Mouse (Mus musculus): Measurements from ENCODE around the gene Rdx. TPM values are rescaled to one million over a fixed set of nuclear protein-coding genes. Genes with fewer than 3 reads are reported as not detected.

Rdx gene
- polyA plus RNA-seq, 1 experiment from 2014 or later = 72.5 TPM

- H3K27ac ChIP-seq (replicated peaks) = no peak overlapping the region
- 53% methylated on average over 9 of the region's 9 CpGs for WGBS
These were observed 18.2 kb upstream of the Rdx start for GRCm38 (mm10) chr9:52028521-52029405.

DNA sequence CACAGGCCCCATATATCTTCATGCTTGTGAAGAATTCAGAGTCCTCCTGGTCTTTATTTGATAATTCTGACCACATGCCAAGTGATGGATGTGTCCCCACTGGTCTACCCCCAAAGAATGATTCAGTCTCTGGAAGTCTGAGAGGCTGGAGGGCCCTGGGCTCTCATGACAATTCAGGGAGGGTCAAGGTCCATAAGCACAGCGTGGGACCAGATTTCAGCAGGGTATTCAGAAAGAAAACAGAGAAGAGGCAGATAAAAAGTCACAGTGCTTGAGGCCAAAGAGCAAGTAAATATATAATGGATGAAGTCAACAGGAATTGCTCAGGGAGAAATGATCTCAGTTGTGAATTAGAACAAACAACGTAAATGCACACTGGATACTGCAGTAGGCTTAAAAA, 15.5 kb upstream of the Rdx start:
- Histone ChIP-seq H3K27ac (replicated peaks) (no peak overlapping the region), H3K4me2 (no peak overlapping the region), H3K4me1 (no peaks in the 10 kb centered on the region), H3K9me3 (replicated peaks) (no peaks in the 10 kb centered on the region), H3K9ac (replicated peaks) (no peak overlapping the region), H3K36me3 (no peaks in the 10 kb centered on the region), H3K27me3 (replicated peaks) (no peaks in the 10 kb centered on the region), H3K4me3 (replicated peaks) (no peak overlapping the region)
- ATAC-seq (ENCODE audit: low FRiP score) = no peak
- WGBS = 48% methylated on average over 2 of the region's 2 CpGs

More at GRCm38 (mm10) chr9:52028521-52029405, 18.2 kb upstream of the Rdx start:
- ATAC-seq (ENCODE audit: low FRiP score) = no peak
- no peaks in the 10 kb centered on the region for H3K4me1 ChIP-seq
- no peaks in the 10 kb centered on the region for H3K36me3 ChIP-seq
- H3K27me3 ChIP-seq (replicated peaks) = no peaks in the 10 kb centered on the region
- no peaks in the 10 kb centered on the region for H3K9me3 ChIP-seq (replicated peaks)
- no peak overlapping the region for H3K9ac ChIP-seq (replicated peaks)
- H3K4me3 ChIP-seq (replicated peaks) = no peak overlapping the region
- no peak overlapping the region for H3K4me2 ChIP-seq

GRCm38 (mm10) chr9:52037493-52037892, 9.5 kb upstream of the Rdx start:
- Histone ChIP-seq H3K27ac (replicated peaks) (no peak overlapping the region), H3K9me3 (replicated peaks) (no peaks in the 10 kb centered on the region), H3K27me3 (replicated peaks) (no peaks in the 10 kb centered on the region), H3K9ac (replicated peaks) (no peak overlapping the region), H3K4me1 (no peaks in the 10 kb centered on the region), H3K4me2 (no peak overlapping the region), H3K36me3 (no peaks in the 10 kb centered on the region), H3K4me3 (replicated peaks) (no peak overlapping the region)
- no peak for ATAC-seq (ENCODE audit: low FRiP score)
- 91% methylated on average over 1 of the region's 1 CpGs for WGBS

DNA sequence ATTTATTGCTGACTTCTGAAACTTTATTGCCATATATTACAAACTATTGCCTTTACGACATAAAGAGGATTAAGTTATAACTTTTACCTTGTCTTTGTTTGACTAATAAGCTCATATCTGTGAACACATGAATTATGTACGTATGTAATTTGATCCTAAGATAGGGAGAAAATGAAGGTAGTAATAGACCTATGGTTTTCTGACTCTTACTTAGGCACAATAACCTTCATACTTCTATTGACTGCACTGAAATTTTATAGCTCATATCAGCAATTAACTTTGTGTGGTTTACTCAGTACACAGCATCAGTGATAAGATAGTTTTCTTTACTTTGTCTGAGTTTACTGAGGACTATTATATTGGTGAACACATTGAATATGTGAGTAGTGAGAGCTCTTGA, 5.3 kb upstream of the Rdx start:
- Histone ChIP-seq H3K4me3 (replicated peaks) (no peak overlapping the region), H3K9me3 (replicated peaks) (no peaks in the 10 kb centered on the region), H3K4me1 (no peaks in the 10 kb centered on the region), H3K9ac (replicated peaks) (no peak overlapping the region), H3K36me3 (no peaks in the 10 kb centered on the region), H3K4me2 (no peak overlapping the region), H3K27me3 (replicated peaks) (no peaks in the 10 kb centered on the region), H3K27ac (replicated peaks) (no peak overlapping the region)
- whole genome bisulfite sequencing = 96% methylated on average over 2 of the region's 2 CpGs
- no peak for ATAC-seq (ENCODE audit: low FRiP score)

GRCm38 (mm10) chr9:52046686-52047085, 287 bp upstream of the Rdx start:
- H3K9ac ChIP-seq (replicated peaks) = no peak overlapping the region
- peak overlapping the region; percentile 94; the same call in 1 of the 2 replicates for H3K4me3 ChIP-seq (replicated peaks)
- WGBS = 13% methylated on average over 5 of the region's 5 CpGs
- H3K27ac ChIP-seq (replicated peaks) = no peak overlapping the region
- no peak for ATAC-seq (ENCODE audit: low FRiP score)
- H3K36me3 ChIP-seq = no peaks in the 10 kb centered on the region
- H3K9me3 ChIP-seq (replicated peaks) = no peaks in the 10 kb centered on the region
- peak overlapping the region; percentile 69 for H3K4me2 ChIP-seq
- H3K4me1 ChIP-seq = peaks cover 24% of the 10 kb centered on the region
- no peaks in the 10 kb centered on the region for H3K27me3 ChIP-seq (replicated peaks)

DNA sequence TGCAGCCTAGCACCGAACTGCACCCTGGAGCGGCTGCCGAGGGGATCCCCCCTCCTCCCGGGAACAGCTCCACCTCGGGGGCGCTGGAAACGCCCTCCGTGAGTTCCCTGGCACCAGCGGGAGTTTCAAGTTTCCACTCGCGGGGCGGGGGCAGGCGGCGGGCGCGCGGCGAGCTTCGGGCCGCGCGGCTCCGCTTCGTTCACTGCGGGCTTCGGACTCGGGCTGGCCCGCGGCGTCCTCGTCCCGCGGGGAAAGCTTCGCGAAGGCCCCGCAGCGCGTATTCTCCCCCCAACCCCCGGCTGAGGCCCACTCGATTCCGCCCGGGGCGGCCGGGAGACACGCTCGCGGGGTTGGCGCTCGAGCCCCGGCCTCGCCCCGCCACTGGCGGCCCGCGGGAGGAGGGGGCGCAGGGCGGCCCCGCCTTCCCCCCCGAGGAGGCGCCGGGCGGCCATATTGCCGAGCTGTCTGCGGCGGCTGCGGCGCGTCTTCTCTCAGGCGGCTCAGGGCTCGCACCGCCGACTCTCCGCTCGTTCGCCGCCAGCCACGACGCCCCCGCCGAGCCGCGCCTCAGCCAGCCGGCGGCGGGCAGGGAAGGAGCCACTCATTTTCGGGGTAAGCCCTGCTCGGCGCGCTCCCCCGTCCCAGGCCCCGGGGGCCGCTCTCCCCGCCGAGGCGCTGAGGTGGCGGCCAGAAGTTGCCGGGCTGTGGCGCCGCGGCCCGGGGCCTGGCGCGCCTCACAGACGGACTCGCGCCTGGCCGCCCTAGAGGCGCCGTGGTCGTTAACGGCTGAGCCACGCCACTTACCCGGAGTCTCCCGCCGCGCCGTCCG, 1.1 kb downstream of the Rdx start:
- H3K4me2 ChIP-seq = peak overlapping the region; percentile 69

DNA sequence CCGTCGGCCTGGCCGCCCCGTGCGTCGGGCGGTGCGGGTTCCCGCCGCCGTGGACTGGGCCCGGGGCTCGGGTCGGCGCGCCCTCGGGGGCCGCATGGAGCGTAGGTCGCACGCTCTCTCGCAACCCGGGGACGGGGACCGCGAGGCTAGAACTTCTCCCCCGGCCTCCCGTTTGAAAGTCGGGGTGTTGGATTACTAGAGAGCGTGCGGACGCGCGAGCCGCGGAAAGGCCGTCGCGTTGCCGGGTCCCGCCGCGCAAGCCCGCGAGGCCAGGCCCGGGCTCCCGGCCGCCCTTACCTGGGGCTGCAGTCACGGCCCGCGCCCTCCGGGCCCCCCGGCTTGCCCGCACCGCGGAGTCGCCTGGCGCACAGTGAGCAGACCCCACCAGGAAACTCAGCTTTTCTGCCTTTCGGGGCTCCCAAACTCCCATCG, 1.7 kb downstream of the Rdx start:
- H3K4me1 ChIP-seq = peaks cover 24% of the 10 kb centered on the region
- no peaks in the 10 kb centered on the region for H3K27me3 ChIP-seq (replicated peaks)
- no peaks in the 10 kb centered on the region for H3K36me3 ChIP-seq
- WGBS = under 1% methylated on average over 60 of the region's 60 CpGs
- H3K4me2 ChIP-seq = peak overlapping the region; percentile 69
- H3K4me3 ChIP-seq (replicated peaks) = peak overlapping the region; percentile 94
- ATAC-seq (ENCODE audit: low FRiP score) = peak; percentile 69
- H3K9ac ChIP-seq (replicated peaks) = peak overlapping the region; percentile 95
- H3K9me3 ChIP-seq (replicated peaks) = no peaks in the 10 kb centered on the region
- H3K27ac ChIP-seq (replicated peaks) = peak overlapping the region; percentile 98

More for the DNA sequence above, 1.1 kb downstream of the Rdx start:
- no peaks in the 10 kb centered on the region for H3K36me3 ChIP-seq
- H3K4me3 ChIP-seq (replicated peaks) = peak overlapping the region; percentile 94
- H3K9ac ChIP-seq (replicated peaks) = peak overlapping the region; percentile 95
- H3K27ac ChIP-seq (replicated peaks) = peak overlapping the region; percentile 98
- H3K9me3 ChIP-seq (replicated peaks) = no peaks in the 10 kb centered on the region
- H3K4me1 ChIP-seq = peaks cover 24% of the 10 kb centered on the region
- under 1% methylated on average over 90 of the region's 118 CpGs for WGBS
- ATAC-seq (ENCODE audit: low FRiP score) = peak; percentile 95
- H3K27me3 ChIP-seq (replicated peaks) = no peaks in the 10 kb centered on the region

DNA sequence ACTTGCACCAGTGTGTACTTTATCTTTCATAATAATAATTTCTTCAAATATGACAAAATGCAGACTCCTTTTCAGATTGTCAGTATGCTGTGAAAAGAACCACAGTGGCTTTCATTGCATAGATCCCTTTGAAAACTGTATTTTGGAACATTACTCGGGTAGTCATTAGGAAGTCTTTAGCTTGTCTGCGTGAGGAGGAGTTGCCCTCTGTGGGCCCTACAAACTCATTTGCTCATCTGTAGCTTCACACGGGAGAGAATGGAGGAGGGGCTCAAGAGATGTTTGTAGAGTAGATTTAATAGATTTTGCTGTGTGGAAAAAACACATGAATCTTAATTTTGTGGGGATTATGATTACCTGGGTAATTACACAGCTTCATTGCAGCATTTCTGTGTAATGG, 2.6 kb downstream of the Rdx start:
- Histone ChIP-seq H3K36me3 (no peaks in the 10 kb centered on the region), H3K9me3 (replicated peaks) (no peaks in the 10 kb centered on the region), H3K4me3 (replicated peaks) (peak overlapping the region; percentile 94), H3K4me1 (peaks cover 24% of the 10 kb centered on the region), H3K27ac (replicated peaks) (no peak overlapping the region), H3K27me3 (replicated peaks) (no peaks in the 10 kb centered on the region), H3K9ac (replicated peaks) (peak overlapping the region; percentile 95), H3K4me2 (peak overlapping the region; percentile 69)
- ATAC-seq (ENCODE audit: low FRiP score) = no peak
- WGBS = 3% methylated on average over 3 of the region's 3 CpGs

DNA sequence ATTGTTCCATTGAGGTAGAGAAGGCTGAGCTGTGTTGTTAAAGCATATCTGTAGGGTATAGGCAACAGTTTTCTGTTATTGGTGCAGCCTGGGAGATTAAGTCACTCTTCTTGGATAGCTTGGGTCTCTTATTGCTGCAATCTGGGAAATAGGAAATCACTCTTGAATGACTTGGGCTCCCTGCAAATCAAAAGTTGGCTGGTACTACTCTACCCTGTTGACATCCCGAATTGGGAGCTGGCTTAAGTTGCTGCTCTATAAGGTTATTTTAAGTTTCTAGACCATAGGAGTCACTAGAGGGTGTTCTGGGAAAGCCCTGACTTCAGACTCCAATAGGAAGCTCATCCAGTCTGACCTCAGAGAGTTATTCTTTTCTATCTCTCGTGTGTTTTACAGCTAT, 3.4 kb downstream of the Rdx start:
- no peak overlapping the region for H3K27ac ChIP-seq (replicated peaks)
- no peak for ATAC-seq (ENCODE audit: low FRiP score)
- H3K4me2 ChIP-seq = peak overlapping the region; percentile 69
- H3K9ac ChIP-seq (replicated peaks) = no peak overlapping the region
- no peak overlapping the region for H3K4me3 ChIP-seq (replicated peaks)
- no peaks in the 10 kb centered on the region for H3K9me3 ChIP-seq (replicated peaks)
- H3K36me3 ChIP-seq = no peaks in the 10 kb centered on the region
- no peaks in the 10 kb centered on the region for H3K27me3 ChIP-seq (replicated peaks)
- 42% methylated on average over 2 of the region's 2 CpGs for WGBS
- peaks cover 27% of the 10 kb centered on the region for H3K4me1 ChIP-seq

DNA sequence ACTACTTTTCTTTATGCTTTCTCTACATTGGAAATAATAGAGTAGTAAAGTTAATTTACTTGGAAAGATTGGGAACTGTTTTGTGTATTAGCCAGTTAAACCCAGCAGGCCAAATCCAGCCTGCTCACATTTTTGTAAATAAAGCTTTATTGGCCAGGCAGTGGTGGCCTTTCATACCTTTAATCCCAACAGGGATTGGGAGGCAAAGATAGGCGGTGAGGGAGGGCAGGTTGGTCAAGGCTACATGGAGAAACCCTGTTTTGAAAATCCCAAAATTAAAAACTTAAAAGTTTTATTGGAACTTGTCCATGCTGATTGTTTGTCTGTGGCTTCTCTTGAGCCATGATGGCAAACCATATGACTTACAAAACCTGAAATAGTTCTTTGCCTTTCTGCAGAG, 5.2 kb downstream of the Rdx start:
- Histone ChIP-seq H3K36me3 (no peaks in the 10 kb centered on the region), H3K9me3 (replicated peaks) (no peaks in the 10 kb centered on the region), H3K27me3 (replicated peaks) (no peaks in the 10 kb centered on the region), H3K27ac (replicated peaks) (no peak overlapping the region), H3K4me3 (replicated peaks) (no peak overlapping the region), H3K4me1 (peaks cover 21% of the 10 kb centered on the region), H3K9ac (replicated peaks) (no peak overlapping the region), H3K4me2 (no peak overlapping the region)
- no peak for ATAC-seq (ENCODE audit: low FRiP score)
- WGBS = 84% methylated on average over 1 of the region's 1 CpGs

DNA sequence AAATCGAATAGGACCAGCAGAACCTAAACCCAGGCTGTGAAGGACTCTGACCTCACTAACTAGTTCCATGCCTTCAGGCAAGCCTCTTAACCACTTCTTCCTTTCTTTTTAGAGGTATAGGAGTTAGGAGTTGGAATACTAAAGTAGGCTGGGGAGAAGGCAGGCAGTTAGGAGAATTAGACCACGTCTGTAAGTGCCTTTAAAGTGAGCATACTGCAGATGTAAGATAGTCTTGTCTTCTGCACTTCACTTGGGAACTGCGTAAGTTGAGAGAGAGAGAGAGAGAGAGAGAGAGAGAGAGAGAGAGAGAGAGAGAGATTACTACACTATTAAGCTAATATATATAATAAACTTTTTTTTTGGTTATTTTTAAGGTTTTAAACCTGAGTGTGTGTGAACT, 8.3 kb downstream of the Rdx start:
- 72% methylated on average over 3 of the region's 3 CpGs for WGBS

More for the DNA sequence above, 8.3 kb downstream of the Rdx start:
- H3K4me2 ChIP-seq = no peak overlapping the region
- no peak overlapping the region for H3K9ac ChIP-seq (replicated peaks)
- H3K9me3 ChIP-seq (replicated peaks) = no peaks in the 10 kb centered on the region
- no peaks in the 10 kb centered on the region for H3K27me3 ChIP-seq (replicated peaks)
- H3K4me1 ChIP-seq = peaks cover 20% of the 10 kb centered on the region
- H3K27ac ChIP-seq (replicated peaks) = no peak overlapping the region
- no peaks in the 10 kb centered on the region for H3K36me3 ChIP-seq
- H3K4me3 ChIP-seq (replicated peaks) = no peak overlapping the region
- ATAC-seq (ENCODE audit: low FRiP score) = no peak

All from neural tube, embryonic 15.5 days (tissue).